Mouse (Mus musculus) lung, embryonic 16.5 days (tissue): ENCODE data around the gene Thsd4. TPM values are rescaled to one million over a fixed set of nuclear protein-coding genes. Genes with fewer than 3 reads are reported as not detected.

Experiments
- ATAC-seq: fragments of 200-750 bp; cut with Nextera tagmentation; 2 replicates; pipeline ENCODE4 v1.8.0; 2017; ENCODE audit warnings: low read depth, mild to moderate bottlenecking, moderate library complexity
- H3K27ac ChIP-seq: fragments of 300-500 bp; sonication (generic); 2 replicates; pipeline ENCODE4 v1.5.1; 2014; ENCODE audit warnings: mild to moderate bottlenecking, control low read depth, low read length
- H3K27me3 ChIP-seq: fragments of 300-500 bp; sonication (generic); 2 replicates; pipeline ENCODE4 v1.6.1; 2014; ENCODE audit warnings: low read depth, low read length, mixed read lengths; ENCODE audit not compliant: control insufficient read depth, insufficient read depth
- H3K36me3 ChIP-seq: fragments of 300-500 bp; sonication (generic); 2 replicates; pipeline ENCODE4 v1.6.1; 2014; ENCODE audit warnings: low read length; ENCODE audit not compliant: control insufficient read depth, insufficient read depth
- H3K4me1 ChIP-seq: fragments of 300-500 bp; sonication (generic); replicated peaks from 2 replicates; pipeline ENCODE4 v1.6.1; 2014; ENCODE audit warnings: low read length, mixed read lengths; ENCODE audit not compliant: control insufficient read depth, insufficient read depth
- H3K4me2 ChIP-seq: fragments of 300-500 bp; sonication (generic); 2 replicates; pipeline ENCODE4 v1.6.1; 2014; ENCODE audit warnings: low read depth, low read length, control low read depth
- H3K4me3 ChIP-seq: fragments of 300-500 bp; sonication (generic); 2 replicates; pipeline ENCODE4 v1.5.1; 2014; ENCODE audit warnings: mild to moderate bottlenecking, low read length, control low read depth
- H3K9ac ChIP-seq: fragments of 300-500 bp; sonication (generic); 2 replicates; pipeline ENCODE4 v1.6.1; 2014; ENCODE audit warnings: low read length, control low read depth
- H3K9me3 ChIP-seq: fragments of 300-500 bp; sonication (generic); 2 replicates; pipeline ENCODE4 v1.6.1; 2016; ENCODE audit warnings: low read length; ENCODE audit not compliant: control insufficient read depth
- WGBS: fragments of 180-500 bp; shearing (Covaris S2); extraction: QIAGEN DNeasy Blood & Tissue Kit; methylation state at CpG from one replicate; pipeline ENCODE4 v1.1.7; 2014; 5-methylcytosine and 5-hydroxymethylcytosine counted together
- polyA plus RNA-seq: library from polyadenylated mRNA; unstranded; fragments of >200 nt; fragmentation: Nextera tagmentation; extraction: Ambion mirVana; gene quantifications from 2 replicates; pipeline ENCODE4 v1.2.1, GENCODE M21; 2015

Thsd4 gene
- polyA plus RNA-seq, 1 experiment from 2014 or later: 6.4 TPM

- Histone ChIP-seq H3K4me1 (no peaks in the 10 kb centered on the region; the same call in none of the 2 replicates), H3K9me3 (no peaks in the 10 kb centered on the region), H3K4me3 (no peak overlapping the region), H3K4me2 (no peak overlapping the region), H3K36me3 (no peaks in the 10 kb centered on the region), H3K9ac (no peak overlapping the region), H3K27ac (no peak overlapping the region), H3K27me3 (no peaks in the 10 kb centered on the region)
- no peak for ATAC-seq
- WGBS: 70% methylated on average over 6 of the region's 6 CpGs
Measured at GRCm38 (mm10) chr9:60335455-60335854, 186.4 kb downstream of the Thsd4 start.

- no peaks in the 10 kb centered on the region for H3K4me1 ChIP-seq
- no peaks in the 10 kb centered on the region for H3K9me3 ChIP-seq
- no peaks in the 10 kb centered on the region for H3K36me3 ChIP-seq
- peak; percentile 43; the same call in 1 of the 2 replicates for ATAC-seq
- no peak overlapping the region for H3K4me2 ChIP-seq
- no peak overlapping the region for H3K4me3 ChIP-seq
- H3K27me3 ChIP-seq: no peaks in the 10 kb centered on the region
- H3K27ac ChIP-seq: no peak overlapping the region
- H3K9ac ChIP-seq: no peak overlapping the region
- WGBS: 51% methylated on average over 4 of the region's 4 CpGs
Measured at GRCm38 (mm10) chr9:60329911-60330310, 191.9 kb downstream of the Thsd4 start.

- no peaks in the 10 kb centered on the region for H3K4me1 ChIP-seq
- no peak for ATAC-seq
- H3K27me3 ChIP-seq: no peaks in the 10 kb centered on the region
- 83% methylated on average over 2 of the region's 2 CpGs for WGBS
- no peaks in the 10 kb centered on the region for H3K36me3 ChIP-seq
- no peak overlapping the region for H3K9ac ChIP-seq
- no peak overlapping the region for H3K4me2 ChIP-seq
- no peak overlapping the region for H3K27ac ChIP-seq
- H3K9me3 ChIP-seq: no peaks in the 10 kb centered on the region
- H3K4me3 ChIP-seq: no peak overlapping the region
Measured at GRCm38 (mm10) chr9:60324716-60325115, 197.1 kb downstream of the Thsd4 start.

GRCm38 (mm10) chr9:60323435-60323834 is 198.4 kb downstream of the Thsd4 start:
- Histone ChIP-seq H3K36me3 (no peaks in the 10 kb centered on the region), H3K9me3 (no peaks in the 10 kb centered on the region), H3K27me3 (no peaks in the 10 kb centered on the region), H3K4me3 (no peak overlapping the region), H3K4me2 (no peak overlapping the region), H3K27ac (no peak overlapping the region), H3K4me1 (no peaks in the 10 kb centered on the region), H3K9ac (no peak overlapping the region)
- whole genome bisulfite sequencing: 52% methylated on average over 6 of the region's 6 CpGs
- ATAC-seq: no peak

GRCm38 (mm10) chr9:60317291-60317690 is 204.6 kb downstream of the Thsd4 start:
- 92% methylated on average over 8 of the region's 8 CpGs for WGBS

GRCm38 (mm10) chr9:60316510-60316909 is 205.3 kb downstream of the Thsd4 start:
- Histone ChIP-seq H3K4me3 (no peak overlapping the region), H3K4me1 (peaks cover 8% of the 10 kb centered on the region), H3K27ac (no peak overlapping the region), H3K27me3 (no peaks in the 10 kb centered on the region), H3K4me2 (no peak overlapping the region), H3K9ac (no peak overlapping the region), H3K36me3 (no peaks in the 10 kb centered on the region), H3K9me3 (no peaks in the 10 kb centered on the region)
- 47% methylated on average over 5 of the region's 5 CpGs for WGBS
- ATAC-seq: no peak

More at GRCm38 (mm10) chr9:60317291-60317690, 204.6 kb downstream of the Thsd4 start:
- ATAC-seq: no peak
- Histone ChIP-seq H3K36me3 (no peaks in the 10 kb centered on the region), H3K9ac (no peak overlapping the region), H3K4me1 (0 out of 2 replicates have a peak, but pooled peaks cover under 1% of the 10 kb centered on the region), H3K4me3 (no peak overlapping the region), H3K4me2 (no peak overlapping the region), H3K27me3 (no peaks in the 10 kb centered on the region), H3K9me3 (no peaks in the 10 kb centered on the region), H3K27ac (no peak overlapping the region)

- Histone ChIP-seq H3K4me2 (no peak overlapping the region), H3K36me3 (no peaks in the 10 kb centered on the region), H3K9me3 (no peaks in the 10 kb centered on the region), H3K9ac (no peak overlapping the region), H3K27me3 (no peaks in the 10 kb centered on the region), H3K27ac (no peak overlapping the region), H3K4me3 (no peak overlapping the region), H3K4me1 (peaks cover 13% of the 10 kb centered on the region)
- WGBS: 49% methylated on average over 5 of the region's 5 CpGs
- ATAC-seq: no peak
Measured at GRCm38 (mm10) chr9:60315533-60315932, 206.3 kb downstream of the Thsd4 start.

GRCm38 (mm10) chr9:60313661-60314060 is 208.2 kb downstream of the Thsd4 start:
- no peak for ATAC-seq
- Histone ChIP-seq H3K4me3 (no peak overlapping the region), H3K27ac (no peak overlapping the region), H3K4me2 (no peak overlapping the region), H3K4me1 (peaks cover 24% of the 10 kb centered on the region), H3K9ac (no peak overlapping the region), H3K36me3 (no peaks in the 10 kb centered on the region), H3K9me3 (no peaks in the 10 kb centered on the region), H3K27me3 (no peaks in the 10 kb centered on the region)
- 52% methylated on average over 6 of the region's 6 CpGs for WGBS

GRCm38 (mm10) chr9:60312670-60313069 is 209.2 kb downstream of the Thsd4 start:
- H3K9me3 ChIP-seq: no peaks in the 10 kb centered on the region
- no peaks in the 10 kb centered on the region for H3K27me3 ChIP-seq
- H3K9ac ChIP-seq: no peak overlapping the region
- ATAC-seq: no peak
- H3K36me3 ChIP-seq: no peaks in the 10 kb centered on the region
- H3K4me2 ChIP-seq: no peak overlapping the region
- H3K4me3 ChIP-seq: no peak overlapping the region
- no peak overlapping the region for H3K27ac ChIP-seq
- H3K4me1 ChIP-seq: peaks cover 24% of the 10 kb centered on the region
- 72% methylated on average over 7 of the region's 7 CpGs for WGBS

GRCm38 (mm10) chr9:60311594-60312128 is 210.2 kb downstream of the Thsd4 start:
- Histone ChIP-seq H3K27ac (no peak overlapping the region), H3K36me3 (no peaks in the 10 kb centered on the region), H3K9ac (no peak overlapping the region), H3K9me3 (no peaks in the 10 kb centered on the region), H3K4me1 (peaks cover 24% of the 10 kb centered on the region), H3K27me3 (no peaks in the 10 kb centered on the region), H3K4me2 (no peak overlapping the region), H3K4me3 (no peak overlapping the region)
- ATAC-seq: no peak
- WGBS: 74% methylated on average over 10 of the region's 10 CpGs
